Mouse (Mus musculus) T-cell, adult 2 months (primary cell): ENCODE measurements at regions not wholly inside any gene's neighbourhood (a gene's known extent, or its start where the extent isn't known, plus 50 kb on each side); places are given as distances from the start of the nearest gene placed in this dataset.

ENCODE experiments used
- DNase-seq: peaks from one replicate; pipeline ENCODE4 v3.0.0; 2022; ENCODE audit warnings: low spot score

- peak; percentile 10 for DNase-seq
Measured at GRCm38 (mm10) chr2:117913846-117914245, 197.8 kb upstream of the Thbs1 start.

DNA sequence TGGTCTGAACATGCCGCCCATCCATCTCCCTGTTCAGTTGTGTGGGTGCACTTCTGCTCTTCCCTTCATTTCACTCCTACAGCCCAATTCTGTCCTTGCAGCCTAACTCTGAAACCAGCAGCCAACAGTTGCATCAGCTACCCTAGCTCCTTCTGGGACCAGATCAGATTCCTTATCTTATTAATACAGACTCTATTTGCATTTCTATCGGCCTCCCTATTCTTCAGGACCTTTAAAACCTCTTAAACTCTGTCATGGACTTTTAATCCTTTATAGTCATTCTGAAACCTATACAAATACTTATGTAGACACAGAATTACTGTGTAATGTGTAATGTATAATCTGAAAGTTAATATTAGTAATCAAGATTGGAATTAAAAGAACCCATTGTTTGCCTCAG lies 195.9 kb upstream of the Thbs1 start:
- DNase-seq, result no peak

GRCm38 (mm10) chr2:117917181-117917580 lies 194.5 kb upstream of the Thbs1 start:
- DNase-seq, result no peak

DNA sequence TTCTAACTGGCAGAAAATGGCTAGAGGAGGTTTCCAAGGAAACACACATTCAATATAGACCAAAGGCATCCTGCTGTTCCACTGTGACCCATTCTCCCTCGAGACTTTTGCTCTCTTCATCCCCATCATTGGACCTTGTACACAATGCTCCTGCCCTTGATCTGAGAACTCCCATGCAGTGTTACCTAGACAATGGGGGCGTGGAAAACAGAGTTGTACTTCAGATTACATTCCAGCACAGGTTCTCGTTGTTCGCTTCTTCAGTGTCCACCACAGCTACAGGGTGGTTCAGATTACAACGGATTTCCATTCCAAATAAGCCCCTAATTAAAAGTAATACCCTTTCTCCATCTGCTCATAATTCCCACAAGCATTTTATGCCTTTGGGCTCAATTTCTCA lies 186.8 kb upstream of the Thbs1 start:
- no peak for DNase-seq

DNA sequence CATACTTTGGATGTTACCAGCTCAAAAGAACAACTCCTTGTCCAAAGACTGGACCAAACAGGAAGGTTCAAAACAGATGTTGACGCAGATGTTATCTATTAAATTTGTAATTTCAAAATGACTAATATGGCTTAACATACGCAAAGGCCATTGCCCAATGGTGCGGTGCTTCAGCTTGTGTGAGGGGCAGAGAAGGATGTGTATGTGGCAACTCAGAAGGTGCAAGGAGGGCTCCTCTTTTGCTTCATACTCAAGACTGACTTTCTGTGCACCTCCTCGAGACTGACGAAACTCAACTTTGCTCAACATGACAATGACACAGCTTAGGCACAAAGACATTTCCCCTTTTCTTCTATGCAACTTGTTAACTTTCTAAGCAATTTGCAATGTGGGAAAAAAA lies 186.3 kb upstream of the Thbs1 start:
- no peak for DNase-seq

- DNase-seq, result no peak
Measured at GRCm38 (mm10) chr2:117928062-117928461, 183.6 kb upstream of the Thbs1 start.

DNA sequence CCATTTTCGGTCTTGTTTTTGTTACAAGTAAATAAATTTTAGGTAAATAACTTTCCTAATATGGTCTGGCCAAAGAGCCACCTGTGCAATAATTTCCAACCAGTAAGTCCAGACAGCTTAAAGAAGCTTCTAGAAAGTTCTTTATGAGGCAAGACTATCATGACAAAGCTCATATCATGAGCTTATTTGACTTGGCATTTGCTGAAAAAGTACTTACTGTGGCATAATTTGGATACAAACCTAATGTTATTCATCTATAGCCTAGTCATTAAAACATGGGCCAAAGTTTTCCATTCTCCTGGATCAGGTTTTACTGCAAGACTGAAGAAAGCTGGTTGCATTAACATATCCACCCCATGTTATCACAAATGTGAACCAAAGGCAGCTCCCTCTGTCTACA lies 182.1 kb upstream of the Thbs1 start:
- no peak for DNase-seq

GRCm38 (mm10) chr2:117930895-117931537 lies 180.7 kb upstream of the Thbs1 start:
- DNase-seq, result no peak

DNA sequence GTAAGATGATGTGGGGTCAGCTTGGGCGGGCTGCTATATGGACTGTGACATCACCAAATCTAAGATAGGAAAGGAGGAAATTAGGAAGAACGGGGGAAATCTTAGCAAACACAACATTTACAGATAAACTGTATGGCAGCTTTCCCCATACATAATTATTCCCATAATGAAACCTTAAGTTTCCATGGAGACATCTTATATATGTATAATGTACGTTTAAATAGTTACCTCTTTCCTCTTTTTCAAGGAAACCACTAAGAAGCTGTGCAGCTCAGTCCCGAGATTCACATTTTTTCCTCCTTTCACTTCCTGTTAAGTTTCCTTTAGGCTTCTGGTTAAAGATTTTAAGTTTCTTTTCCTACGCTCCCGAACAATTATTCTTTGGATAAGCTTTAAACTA lies 175.1 kb upstream of the Thbs1 start:
- DNase-seq, result no peak

- DNase-seq, result no peak
Measured at GRCm38 (mm10) chr2:117938283-117939049, 173.2 kb upstream of the Thbs1 start.

- no peak for DNase-seq
Measured at GRCm38 (mm10) chr2:117941517-117942096, 170.1 kb upstream of the Thbs1 start.

GRCm38 (mm10) chr2:117943666-117944065 lies 168.0 kb upstream of the Thbs1 start:
- DNase-seq, result no peak

- no peak for DNase-seq
Measured at GRCm38 (mm10) chr2:117944325-117944724, 167.4 kb upstream of the Thbs1 start.

GRCm38 (mm10) chr2:117944942-117945341 lies 166.7 kb upstream of the Thbs1 start:
- no peak for DNase-seq

- no peak for DNase-seq
Measured at GRCm38 (mm10) chr2:117950431-117951336, 161.0 kb upstream of the Thbs1 start.

DNA sequence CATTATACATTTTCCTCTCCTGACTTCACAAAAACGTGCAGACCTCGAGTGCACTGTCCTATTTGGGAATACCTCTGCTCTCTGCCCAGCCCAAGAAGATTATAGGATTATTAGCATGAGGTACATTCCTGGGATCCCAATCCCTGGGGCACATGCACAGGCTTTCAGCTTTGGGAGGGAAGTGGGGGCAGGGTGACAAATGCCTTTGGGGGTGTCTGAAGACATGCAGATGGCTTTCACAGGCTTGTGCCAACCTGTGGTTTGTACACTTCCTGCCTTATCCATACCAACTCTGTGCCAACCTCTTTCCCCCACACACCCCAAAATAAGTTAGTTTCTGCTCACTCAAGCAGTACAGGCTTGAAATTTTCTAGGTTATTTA lies 160.3 kb upstream of the Thbs1 start:
- DNase-seq, result no peak

DNA sequence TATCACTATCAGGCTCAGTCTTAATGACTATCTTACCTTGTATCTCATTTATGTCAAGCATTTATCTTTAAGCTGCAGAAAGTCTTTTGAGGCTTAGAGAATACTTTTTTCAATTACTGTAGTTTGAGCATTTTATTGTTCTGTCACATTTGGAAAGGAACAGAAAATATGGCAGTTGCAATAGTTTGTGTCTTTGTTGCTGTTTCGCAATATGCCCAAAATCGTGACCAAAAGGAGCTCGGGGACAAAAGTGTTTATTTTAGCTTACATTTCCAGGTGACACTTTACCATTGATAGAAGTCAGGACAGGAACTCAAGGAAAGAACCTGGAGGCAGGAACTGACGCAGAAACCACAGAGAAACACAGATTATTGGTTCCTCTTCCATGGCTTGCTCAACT lies 152.9 kb upstream of the Thbs1 start:
- no peak for DNase-seq

DNA sequence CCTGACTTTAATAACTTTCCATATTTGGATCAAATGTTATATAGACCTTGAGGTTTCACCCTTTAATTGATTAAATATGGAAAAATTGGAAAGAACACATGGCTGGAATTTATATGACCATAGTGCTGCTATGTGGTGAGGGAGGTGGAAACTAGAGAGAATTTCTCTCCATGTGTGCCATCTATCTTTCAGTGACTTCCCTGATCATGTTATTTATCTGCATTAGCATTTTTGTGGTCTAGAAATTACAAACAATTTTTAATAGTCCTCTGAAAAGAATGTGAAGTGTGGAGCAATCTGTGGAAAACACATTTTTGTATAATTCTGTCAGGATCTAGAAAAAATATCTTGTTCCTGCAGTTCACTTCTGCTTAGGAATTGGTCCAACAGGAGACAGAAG lies 152.2 kb upstream of the Thbs1 start:
- no peak for DNase-seq

- DNase-seq, result no peak
Measured at GRCm38 (mm10) chr2:117962531-117962930, 149.1 kb upstream of the Thbs1 start.

- DNase-seq, result no peak
Measured at GRCm38 (mm10) chr2:117963526-117963925, 148.2 kb upstream of the Thbs1 start.

GRCm38 (mm10) chr2:117965758-117966157 lies 145.9 kb upstream of the Thbs1 start:
- no peak for DNase-seq

DNA sequence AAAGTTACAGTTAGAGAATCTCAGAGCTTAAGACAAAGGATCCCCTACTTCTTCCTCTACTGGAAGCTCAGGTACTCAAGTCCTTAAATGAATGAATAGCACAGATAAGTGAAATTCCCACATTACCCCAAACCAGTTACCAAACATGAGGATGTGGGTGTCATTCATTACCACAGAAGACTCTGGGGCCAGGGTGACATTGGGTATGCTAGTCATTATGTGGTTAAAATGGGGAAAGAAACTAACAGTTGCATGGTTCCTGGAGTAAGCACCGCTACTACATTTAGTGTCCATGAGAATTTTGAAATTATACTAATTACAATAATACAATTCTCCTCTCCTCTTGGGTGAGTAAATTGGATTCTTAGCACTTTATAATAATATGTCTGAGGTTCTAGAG lies 142.9 kb upstream of the Thbs1 start:
- DNase-seq, result no peak
